Mouse (Mus musculus) CD8-positive naive resting alpha-beta T cell, adult 2 months (primary cell): ENCODE measurements at regions not wholly inside any gene's neighbourhood (a gene's known extent, or its start where the extent isn't known, plus 50 kb on each side); places are given as distances from the start of the nearest gene placed in this dataset.
A peak's percentile ranks its signal among the peaks of the same experiment; 100 is the strongest.

Source experiments
- DNase-seq, 2 experiments: peaks; one replicate each; pipeline ENCODE4 v3.0.0; 2022; ENCODE audit warnings: low read depth in 2 of 2, low spot score in 2 of 2

- DNase-seq: no peak
Observed at GRCm38 (mm10) chr19:36229315-36229714, 109.4 kb upstream of the Ankrd1 start.

- no peak for DNase-seq
Observed at GRCm38 (mm10) chr19:36229941-36230340, 110.0 kb upstream of the Ankrd1 start.

DNA sequence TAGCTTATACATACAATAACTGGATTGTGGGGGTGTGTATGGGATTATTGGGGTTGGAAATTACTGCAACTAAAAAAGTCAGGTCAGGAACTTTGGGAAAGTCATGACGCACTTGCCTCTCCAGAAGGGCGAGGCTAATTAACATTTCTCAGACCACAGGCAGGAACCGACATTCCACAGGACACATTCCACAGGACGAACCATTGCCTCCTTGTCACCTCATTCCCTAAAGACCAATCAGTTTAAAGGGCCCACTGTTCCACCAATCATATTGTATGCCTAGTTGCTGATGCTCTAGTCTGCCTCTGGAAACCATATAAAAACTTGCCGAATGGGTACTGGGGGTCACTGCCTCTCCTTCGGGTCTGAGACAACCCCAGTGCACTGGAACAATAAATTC lies 113.0 kb upstream of the Pcgf5 start:
- DNase-seq: no peak

DNA sequence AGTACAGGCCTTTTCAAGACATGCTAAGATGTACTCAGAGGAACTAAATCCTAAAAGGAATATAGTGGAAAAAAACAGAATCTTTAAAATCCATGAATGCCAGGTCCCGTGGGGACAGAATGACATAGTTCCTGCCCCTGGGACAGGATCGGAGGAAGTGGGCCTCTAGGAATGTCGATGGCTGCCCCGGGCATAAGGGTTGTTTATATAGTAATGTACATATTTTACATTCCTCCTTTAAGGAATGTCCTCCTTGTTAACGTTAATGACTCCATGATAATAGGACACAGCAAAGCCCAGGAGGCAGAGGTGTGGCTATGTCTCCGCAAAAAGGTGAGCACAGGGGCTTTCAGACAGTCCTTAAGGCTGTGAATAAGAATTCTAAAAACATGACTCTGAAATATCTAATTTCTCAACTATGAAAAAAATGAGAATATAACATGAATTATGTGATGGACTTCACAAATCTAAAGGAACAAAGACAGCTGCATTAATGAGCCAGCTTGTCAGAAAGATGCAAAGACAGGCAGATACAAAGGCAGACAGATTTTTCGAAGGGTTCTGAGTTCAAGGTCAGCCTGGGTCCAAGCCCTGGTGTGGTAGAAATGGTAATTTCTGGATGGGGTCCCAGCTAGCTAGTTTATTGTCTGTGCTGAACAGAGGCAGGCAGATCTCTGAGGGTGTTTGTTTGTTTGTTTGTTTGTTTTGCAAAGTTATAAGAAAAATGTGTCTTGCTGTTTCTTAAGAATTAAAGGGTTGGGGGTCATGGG lies 111.3 kb upstream of the Pcgf5 start:
- DNase-seq: no peak

- no peak for DNase-seq
Observed at GRCm38 (mm10) chr19:36237751-36238150, 110.4 kb upstream of the Pcgf5 start.

- DNase-seq: no peak
Observed at GRCm38 (mm10) chr19:36238536-36238935, 109.6 kb upstream of the Pcgf5 start.

DNA sequence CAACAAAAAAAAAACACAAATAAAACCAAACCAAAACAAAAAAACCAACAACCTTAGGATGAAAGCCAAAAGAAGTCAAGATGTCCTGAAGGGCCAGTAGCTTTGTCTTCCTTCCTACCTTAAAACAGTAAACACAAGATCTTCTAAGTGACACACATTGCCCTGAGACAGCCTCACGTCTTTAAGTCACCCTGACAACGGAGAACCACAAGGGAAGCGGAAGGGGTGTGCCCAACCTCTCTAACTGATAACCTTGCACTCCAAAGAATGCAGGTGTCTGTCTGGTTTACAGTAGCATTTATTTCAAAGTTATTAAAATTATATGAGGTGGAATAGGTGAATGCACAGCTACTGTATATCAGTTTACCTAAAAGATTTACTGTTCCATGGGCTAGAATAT lies 105.7 kb upstream of the Pcgf5 start:
- peak; percentile 42 to 62 for DNase-seq

GRCm38 (mm10) chr19:36242946-36243345 lies 105.2 kb upstream of the Pcgf5 start:
- no peak for DNase-seq

- no peak for DNase-seq
Observed at GRCm38 (mm10) chr19:36252522-36252921, 95.6 kb upstream of the Pcgf5 start.

DNA sequence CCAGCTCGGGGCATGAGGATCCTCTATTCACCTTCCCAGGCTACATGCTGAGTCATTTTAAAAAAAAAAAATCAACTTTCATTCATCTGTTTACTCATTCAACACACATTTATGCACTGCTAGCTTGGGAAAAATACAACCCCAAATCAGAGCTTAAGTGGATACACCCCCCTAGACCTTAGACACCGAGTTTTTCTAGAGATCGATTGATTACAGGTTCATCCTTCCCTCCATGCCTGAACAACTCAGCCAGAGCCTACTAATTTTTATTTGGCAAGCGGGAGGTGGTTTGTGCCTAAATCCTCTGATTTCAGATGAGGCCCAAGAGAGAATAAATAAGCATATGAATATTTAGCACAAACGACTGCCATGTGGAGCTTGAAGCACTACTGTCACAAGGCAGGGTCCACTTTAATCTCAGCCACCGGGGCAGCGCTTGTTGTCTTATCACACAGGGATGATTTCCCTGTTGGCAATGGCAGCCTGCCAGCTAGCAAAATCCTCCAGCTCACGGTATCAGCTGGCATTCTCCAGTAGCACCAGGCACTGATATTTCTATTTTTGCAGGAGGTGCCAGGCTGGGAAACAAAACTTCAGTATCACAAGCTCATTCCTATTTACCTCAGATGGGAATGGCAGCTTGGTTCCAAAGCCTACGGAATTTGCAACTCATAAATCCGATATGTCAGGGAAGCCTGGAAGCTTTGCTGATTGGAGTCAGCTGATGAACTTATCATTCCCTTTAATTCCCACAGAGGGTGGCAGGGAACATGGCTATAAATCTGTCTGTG lies 90.2 kb upstream of the Pcgf5 start:
- DNase-seq: no peak

DNA sequence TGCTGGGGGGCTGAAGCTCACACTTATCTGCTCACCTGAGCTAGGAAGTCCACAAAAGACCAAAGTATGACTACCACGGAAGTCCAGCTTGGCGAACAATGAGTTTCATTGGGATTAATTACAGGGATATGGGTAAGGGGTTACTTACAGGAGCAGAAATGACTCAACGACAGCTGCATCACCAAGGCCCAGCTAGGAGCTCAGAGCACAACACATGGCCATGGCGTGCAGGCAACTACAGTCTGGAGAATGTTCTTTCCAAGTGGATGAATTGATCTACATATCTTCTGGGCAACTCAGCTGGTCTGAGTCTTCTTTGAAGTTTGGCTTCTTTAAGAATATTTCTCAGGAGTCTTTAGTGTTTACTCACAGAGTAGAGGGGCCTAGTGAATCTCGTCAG lies 86.3 kb upstream of the Pcgf5 start:
- DNase-seq: no peak

GRCm38 (mm10) chr19:36263923-36264322 lies 84.2 kb upstream of the Pcgf5 start:
- no peak for DNase-seq

DNA sequence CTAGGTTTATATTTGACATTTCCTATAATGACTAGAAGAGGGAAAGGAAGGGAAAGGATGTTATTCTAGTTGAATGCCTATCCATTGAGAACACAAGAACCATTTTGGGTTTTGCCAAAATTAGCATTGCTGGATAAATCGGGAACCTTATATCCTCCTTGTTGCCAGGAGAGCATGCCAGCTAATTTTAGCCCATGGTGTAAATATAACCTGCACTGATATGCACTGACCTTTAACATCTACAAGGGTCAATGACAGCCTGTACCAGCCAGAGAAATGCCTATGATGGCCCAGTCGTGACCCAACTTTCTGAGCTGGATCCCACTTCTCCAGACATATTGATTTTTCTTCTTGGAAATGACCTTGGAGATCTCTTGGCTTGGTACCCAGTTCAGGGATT lies 83.7 kb upstream of the Pcgf5 start:
- no peak for DNase-seq

DNA sequence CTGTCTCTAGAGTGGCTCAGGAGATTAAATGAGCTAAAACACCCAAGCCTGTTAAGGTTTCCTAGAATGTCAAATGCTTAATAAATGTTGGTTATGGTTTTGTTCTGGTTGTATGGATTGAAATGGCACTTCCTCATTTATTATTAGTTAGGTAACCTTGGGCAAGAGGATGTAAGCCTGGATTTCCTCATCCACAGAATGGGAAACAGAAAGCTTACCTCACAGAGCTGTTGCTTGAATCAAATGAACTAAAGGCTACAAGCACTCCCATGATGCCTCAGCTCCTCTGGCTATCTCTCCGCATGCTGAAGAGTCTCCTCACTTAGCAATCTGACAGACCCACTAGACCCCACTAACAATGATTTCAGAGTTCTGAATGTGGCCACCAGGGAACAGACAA lies 82.8 kb upstream of the Pcgf5 start:
- DNase-seq: no peak

DNA sequence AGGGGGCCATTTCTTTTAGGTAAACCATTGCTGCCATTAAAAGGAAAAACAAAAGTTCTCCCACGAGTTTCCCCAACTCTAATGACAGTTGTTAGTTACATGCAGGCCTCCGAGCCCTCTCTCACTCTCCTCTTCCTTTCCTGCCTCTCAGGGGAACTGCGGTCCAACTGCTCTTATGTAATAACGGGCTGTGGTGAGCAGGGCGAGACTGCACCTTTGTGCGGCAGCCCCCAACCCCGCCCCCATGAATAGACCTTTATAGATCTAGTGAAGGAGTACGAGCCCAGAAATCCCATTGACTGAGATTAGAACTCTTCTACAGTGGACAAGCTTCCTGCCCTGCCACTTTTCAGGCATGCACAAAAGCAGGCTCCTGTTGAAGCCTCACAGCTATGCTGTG lies 81.8 kb upstream of the Pcgf5 start:
- DNase-seq: peak; percentile 10 to 23

GRCm38 (mm10) chr19:36273466-36273865 lies 74.6 kb upstream of the Pcgf5 start:
- no peak for DNase-seq

DNA sequence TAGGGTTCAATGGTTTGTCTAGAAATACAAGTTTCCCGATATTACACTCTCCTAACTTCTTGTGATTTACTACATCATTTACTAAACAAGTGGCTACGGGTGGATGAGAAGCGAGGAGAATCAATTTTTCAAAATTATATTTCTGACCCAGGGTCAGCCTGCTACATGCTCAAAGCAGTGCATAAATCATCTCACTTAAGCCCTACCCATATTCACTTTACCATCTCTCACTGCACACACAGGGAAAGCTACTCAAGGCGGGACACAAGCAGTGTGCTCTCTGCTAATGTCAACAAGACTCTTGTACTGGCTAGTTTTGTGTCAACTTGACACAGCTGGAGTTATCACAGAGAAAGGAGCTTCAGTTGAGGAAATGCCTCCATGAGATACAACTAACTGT lies 62.6 kb upstream of the Pcgf5 start:
- DNase-seq: no peak

GRCm38 (mm10) chr19:36290778-36291177 lies 57.3 kb upstream of the Pcgf5 start:
- DNase-seq: no peak

DNA sequence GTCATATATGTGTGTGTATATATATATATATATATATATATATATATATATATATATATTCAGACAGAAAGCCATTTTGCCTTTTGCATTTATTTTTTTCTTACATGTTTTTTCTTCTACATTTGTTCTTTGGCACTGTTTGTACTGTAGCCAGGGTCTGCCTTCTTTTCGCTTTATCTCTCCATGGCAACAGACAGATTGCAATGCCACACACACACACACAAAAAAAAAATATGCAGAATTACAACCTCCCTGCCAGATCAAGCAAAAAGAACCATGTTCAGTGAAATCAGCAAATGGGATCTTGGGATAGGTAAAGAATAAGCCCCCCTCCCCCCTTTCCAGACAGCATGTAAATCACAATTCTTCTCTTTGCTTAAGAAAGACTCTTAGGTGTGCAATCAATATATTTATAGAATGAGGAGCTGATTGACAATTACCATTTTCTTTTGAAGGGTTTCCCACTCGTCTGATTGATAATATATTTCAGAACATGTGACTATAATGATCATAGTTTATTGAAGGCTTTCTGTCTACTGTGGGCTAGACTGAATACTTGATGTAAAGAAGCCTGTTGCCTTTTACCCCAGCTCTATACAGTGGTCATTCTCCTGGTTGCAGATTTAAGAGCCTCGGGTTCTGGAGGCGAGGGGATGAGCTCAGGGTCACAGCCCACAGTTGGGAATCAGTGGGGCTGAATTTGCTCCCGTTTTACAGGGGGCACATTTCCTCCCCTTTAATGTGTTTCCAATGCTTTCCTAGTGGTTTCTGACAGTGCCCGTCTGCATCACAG lies 54.7 kb upstream of the Pcgf5 start:
- DNase-seq: no peak
